Mouse (Mus musculus): Measurements from ENCODE around the gene Pafah2.
"Not testable (repeated sequence)": the region's sequence is repeated elsewhere in the genome, so short reads cannot be mapped to it uniquely, and the experiment has no call there.

Pafah2 gene

DNA sequence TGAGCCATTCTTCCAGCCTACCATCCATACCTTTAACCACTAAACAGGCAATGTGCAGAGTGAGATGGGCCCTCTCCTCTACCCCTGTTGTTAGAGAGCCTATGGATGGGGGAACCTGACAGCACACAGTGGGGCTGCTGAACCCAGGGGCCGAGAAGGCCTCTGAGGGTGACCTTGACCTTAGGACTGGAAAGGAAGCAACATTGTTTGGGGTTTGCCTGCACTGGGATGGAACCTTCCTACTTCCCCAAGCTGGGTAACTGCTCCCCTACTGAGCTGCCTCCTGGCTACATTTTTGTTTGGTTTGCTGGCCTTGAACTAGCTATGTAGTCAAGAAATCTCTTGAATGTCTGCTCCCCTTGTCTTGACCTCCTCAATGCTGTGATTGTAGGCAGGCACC is 21.8 kb upstream of the Pafah2 start:
- no peak for DNase-seq

DNA sequence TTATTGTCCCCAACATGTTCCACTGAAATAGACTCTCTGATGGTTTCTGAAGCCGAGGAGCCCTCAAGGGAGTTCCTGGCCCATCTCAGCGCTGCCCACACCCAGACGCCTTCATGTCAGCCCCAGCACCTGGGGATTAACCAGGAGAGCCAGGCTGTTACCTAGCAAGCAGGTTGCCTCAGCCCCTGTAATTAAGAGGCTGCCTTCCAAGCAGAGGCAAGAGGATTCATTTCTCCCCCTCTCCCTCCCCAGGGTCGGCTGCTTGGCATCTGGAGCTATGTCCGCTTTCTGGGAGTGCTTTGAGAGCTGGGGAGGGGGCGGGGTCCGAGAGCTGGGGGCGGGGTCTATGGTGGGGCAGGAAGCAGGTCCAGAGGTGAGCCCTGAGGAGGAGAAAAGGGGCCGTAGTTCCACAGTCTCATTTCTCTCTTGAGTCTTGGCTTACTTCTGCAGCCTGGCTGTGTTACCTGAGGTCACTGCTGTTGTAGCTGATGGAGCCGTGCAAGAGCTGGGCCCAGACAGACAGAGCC is 18.0 kb upstream of the Pafah2 start:
- no peak for DNase-seq

DNA sequence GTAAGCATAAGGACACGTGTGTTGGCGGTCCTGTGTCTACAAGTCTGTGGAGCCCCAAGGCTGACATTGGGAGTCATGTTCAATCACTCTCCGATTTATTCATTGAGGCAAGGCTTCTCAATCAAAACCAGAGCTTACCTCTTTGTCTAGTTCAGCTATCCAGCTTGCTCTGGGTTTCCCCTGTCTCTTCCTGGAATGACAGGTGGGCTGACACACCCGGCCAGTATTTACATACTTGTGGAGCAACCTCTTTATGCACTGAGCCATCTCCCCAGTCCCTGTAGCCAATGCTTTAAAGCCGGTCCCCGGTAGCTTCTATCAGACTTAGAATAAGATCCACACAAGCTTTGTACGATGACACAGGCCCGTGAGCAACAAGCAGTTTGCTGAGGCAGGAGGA is 16.6 kb upstream of the Pafah2 start:
- DNase-seq, result no peak

DNA sequence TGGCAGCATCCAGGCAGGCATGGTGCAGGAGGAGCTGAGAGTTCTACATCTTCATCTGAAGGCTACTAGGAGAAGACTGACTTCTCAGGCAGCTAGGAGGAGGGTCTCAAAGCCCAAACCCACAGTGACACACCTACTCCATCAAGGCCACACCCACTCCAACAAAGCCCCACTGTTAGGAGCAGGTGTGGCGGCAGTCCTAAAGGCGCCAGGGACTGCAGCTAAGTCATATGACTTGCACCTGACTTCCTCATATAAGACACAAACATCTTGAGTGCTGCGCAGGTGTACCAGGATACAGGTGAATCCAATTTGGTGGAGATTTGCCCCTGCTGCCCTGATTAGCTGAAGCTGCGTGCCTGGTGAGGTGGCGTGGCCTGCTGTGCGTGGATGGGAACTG is 12.4 kb upstream of the Pafah2 start, which contains the start of gene Extl1:
Extl1 (minus strand) TSS at position 101 of the 400 bp plus-strand sequence.
- not testable (repeated sequence) for DNase-seq

DNA sequence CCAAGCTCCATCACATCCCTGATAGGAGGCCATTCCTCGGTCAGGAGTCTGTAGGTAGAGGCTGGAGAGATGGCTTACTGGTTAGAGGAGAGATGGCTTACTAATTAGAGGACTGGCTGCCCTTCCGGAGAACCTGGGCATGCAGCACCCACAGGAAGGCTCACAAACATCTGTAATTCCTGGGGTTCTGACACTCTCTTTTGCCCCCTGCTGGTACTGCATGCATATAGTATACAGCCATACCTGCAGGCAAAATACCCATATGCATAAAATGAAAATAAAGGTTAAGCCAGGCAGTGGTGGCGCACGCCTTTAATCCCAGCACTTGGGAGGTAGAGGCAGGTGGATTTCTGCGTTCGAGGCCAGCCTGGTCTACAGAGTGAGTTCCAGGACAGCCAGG is 8.9 kb upstream of the Pafah2 start:
- DNase-seq, result no peak

DNA sequence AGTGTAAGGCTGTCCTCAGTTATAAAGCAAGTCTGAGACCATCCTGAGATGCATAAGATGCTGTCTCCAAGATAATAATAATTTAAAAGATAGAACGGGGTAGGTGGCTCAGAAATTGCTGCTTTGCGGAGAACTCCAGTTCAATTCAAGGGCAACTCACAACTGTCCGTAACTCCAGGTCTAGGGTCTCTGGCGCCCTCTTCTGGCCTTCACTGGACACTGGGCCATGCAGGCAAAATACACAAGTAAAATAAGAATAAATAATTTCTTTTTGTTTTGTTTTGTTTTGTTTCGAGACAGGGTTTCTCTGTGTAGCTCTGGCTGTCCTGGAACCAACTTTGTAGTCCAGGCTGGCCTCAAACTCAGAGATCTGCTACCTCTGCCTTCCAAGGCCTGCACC is 7.7 kb upstream of the Pafah2 start:
- DNase-seq, result peak; percentile 77

DNA sequence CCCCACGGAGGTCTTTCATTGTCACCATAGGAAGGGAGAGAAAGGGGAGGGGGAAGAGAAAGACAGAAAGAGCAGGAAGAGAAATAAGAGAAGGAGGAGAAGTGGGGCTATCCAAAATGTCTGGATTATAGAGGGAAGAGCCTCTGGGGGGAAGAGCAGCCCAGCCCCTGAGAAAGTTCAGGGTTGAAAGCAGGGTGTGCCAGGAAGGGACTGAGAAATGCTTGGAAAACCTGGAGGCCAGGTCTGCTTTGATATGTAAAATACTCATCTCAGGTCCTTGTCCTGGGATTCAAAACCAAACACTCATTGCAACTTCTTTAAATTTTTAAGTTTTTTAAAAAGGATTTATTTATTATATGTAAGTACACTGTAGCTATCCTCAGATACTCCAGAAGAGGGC is 4.5 kb upstream of the Pafah2 start:
- DNase-seq, result no peak

DNA sequence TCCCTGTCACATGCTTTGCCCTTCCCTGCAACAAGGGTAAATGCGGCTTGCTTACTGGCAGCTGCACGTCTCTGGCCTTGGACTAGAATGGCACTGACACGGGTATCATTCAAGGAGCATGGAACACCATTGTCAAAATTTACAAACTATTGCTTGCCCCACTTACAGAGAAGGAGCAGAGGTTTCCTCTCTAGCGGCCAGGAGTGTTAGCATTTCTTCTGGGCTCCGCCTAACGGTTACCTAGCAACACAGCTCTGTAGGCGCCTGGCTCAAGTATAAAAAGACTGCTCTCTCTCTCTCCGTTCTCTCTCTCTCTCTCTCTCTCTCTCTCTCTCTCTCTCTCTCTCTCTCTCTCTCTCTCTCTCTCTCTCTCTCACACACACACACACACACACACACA is 3.5 kb upstream of the Pafah2 start:
- DNase-seq, result no peak

DNA sequence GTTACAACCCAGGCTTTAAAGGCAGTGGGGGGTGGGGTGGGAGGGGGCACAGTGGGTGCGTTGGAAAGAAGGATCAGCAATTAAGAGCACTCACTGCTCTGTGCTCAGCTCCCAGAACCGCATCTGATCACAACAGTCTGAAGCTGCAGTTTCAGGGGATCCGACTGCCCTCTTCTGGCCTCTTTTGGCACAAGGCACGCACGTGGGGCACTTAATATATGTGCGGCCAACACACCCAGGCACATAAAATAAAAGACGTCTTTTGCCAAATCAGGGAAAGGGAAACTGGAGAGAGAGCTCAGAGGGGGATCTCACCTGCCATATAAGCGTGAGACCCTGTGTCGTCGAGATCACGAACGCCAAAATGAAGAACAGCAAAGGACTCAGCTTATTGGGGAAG is 3.1 kb upstream of the Pafah2 start:
- no peak for DNase-seq

DNA sequence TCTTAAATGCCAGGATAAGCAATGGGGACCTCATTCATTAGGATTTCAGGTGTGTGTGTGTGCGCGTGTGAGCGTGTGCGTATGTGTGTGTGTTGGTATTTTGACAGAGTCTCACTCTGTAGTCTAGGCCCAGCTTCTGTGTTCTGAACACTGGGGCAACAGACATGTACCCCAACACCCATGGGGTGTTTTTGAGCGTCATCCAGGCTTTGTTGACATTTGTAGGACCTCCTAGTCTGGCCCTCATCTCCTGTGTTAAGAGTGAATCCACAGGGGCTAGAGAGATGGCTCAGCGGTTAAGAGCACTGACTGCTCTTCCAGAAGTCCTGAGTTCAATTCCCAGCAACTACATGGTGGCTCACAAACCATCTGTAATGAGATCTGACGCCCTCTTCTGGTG is 978 bp upstream of the Pafah2 start:
- DNase-seq, result peak; percentile 63

DNA sequence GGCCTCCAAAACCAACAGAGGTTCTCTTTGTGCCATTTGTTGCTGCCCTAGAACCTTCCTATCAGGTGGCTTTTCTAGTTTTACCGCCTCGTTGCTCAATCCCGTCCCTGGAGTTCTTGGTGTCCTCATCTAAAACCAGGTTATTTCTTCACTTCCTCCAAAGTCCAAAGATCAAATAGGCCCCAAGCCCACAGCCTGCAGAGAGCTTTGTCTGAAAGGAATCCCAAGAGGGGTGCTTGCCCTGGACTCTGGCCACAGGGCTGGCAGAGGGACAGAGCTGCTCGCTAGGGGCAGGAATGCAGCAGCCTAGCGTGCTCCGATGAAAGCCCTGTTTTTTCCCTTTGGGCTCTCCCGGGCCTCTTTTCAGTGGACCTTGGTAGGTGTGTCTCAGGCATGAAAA is 1.0 kb downstream of the Pafah2 start:
- peak; percentile 73 for DNase-seq

DNA sequence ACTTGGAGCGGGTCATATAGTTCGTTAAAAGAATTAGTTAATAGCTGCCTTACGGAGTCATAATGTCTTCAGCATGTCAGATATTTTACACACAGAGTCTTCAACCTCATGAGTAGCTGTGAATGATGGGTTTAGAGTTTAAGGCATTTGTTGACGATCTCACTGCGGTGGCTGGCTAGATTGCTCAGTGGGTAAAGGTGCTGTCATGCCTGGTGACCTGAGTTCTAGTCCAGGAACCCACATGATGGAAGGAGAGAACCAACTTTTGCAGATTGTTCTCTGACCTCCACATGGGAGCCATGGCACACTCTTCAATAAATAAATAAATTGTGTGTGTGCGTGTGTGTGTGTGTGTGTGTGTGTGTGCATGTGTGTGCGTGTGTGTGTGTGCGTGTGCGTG is 1.6 kb downstream of the Pafah2 start:
- no peak for DNase-seq

DNA sequence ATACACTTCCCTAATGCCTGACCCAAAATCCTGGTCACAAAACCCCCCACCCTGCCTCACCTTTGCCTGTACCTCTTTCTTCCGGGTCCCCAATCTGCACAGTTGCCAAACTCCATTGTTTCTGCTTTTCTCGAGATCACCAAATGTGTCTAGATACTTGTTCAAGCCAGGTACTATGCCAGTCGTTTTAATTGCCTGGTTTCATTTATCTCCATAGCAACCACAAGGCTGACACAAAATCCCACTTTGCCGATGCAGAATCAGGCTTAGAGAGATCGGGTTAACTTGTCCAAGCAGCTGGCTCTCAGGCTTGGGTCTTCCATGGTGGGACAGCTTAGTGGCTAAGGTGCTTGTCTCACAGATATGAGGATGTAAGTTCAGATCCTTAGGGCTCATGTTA is 4.1 kb downstream of the Pafah2 start:
- no peak for DNase-seq

DNA sequence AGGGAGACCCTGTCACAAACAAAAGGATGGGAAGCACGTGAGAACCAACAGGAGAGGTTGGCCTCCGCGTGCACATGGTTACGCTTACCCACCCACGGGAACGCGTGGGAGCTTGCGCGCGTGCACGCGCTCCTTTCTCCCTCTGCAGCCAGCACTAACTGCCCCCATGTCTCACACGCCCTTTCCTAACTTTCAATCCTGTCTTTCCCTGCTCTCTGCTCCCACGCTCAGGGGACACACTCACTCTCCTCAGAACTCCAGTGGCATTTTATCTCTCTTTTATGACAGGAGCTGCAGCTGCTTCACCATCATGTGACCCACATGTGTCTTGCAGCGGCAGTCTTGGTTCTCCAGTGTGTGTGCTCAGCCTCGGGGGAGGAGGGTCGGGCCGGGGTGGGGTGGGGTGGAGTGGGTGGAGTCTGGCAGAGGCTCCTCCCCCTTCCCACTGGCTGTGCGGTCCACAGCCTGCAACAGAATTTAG is 5.1 kb downstream of the Pafah2 start:
- DNase-seq, result no peak

DNA sequence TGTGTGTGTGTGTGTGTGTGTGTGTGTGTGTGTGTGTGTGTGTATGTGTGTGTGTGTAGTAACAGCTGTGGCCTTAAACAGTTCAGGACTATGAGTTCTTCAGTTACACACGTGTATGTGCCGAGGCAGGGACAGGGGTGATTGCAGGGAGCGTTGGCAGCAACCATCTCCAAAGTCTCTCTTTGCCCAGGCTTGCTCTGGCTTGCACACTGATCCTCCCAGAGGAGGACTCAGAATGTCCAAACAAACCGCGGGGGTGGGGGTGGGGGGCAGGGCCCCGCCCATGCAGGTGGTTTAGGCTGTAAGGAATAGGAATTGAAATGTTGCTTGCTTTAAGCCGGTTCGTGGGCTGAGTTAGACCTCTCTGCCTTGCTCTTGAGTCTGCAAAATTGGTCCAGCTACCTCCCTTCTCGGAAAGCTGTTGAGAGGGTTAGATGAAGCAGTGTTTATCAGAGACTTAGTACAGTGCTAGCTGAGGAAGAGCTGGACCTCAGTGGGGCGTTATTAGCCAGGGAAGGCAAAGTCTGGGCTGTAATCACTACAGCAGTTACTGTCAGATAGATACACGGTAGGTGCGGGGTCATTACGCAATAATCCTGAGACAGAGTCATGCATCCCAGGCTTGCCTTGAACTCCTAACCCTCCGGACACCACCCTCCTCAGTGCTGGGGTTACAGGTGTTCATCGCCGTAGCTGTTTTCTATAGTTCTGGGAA is 5.9 kb downstream of the Pafah2 start:
- DNase-seq, result no peak

DNA sequence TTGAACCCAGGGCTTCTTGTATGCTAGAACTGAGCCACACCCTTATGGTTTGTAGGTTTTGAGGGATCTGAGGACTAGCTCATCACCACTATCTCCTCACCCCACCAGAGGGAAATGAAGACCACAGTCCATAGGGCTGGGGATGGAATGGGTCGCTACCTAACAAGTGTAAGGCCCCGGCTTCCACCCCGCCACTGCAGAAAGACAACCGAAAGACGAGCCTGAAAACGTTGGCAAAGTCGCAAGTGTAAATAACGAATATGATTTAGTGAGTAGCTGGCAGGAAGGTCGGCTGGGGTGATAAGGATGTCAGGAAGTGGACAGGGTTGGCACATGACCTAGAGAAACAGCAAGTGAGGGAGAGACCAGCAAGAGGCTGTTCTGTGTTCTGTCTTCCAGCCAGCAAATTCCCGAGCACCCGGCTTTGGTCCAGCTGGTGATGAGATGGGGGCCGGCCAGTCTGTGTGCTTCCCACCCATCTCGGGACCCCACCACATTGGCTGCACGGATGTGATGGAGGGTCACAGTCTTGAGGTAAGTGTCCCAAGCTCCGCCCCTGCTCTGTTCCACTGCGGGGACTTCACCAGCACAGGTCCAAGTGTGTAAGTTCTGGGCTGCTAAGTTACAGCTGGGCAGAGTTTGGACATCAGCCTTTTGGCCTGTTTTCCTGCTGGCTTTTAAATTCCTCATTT is 6.6 kb downstream of the Pafah2 start:
- DNase-seq, result no peak

DNA sequence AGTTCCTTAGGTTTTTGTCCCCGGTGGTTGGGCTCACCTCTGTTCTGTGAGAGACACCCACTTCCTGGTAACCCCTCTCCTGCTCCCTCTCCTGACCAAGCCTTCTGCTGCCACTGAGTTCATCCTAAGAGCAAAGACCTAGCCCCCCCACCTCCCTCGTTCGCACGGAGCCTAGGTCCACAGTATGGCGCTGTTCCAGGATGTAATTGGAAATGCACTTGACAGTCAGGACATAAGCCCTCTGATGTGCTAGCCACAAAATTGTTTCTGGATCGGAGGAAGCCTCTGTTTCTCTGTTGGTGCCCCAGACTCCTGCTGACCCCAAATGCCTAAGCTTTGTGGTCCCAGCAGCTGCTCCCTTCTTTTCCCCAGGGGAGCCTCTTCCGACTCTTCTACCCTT is 7.6 kb downstream of the Pafah2 start:
- DNase-seq, result no peak

DNA sequence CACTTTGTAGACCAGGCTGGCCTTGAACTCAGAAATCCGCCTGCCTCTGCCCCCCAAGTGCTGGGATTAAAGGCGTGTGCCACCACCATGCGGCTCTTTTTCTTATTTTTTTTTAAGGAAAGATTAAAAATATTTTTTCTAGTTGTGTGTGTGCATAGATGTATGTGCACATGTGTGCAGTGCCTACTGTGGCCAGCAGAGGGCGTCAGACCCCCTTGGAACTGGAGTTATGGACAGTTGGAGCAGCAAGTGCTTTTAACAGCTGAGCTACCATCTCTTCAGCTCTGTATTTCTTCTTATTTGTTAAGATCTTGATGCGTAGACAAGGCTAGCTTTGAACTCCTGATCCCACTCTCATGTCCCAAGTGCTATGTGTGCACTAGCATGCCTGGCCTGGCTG is 13.2 kb downstream of the Pafah2 start:
- DNase-seq, result no peak

DNA sequence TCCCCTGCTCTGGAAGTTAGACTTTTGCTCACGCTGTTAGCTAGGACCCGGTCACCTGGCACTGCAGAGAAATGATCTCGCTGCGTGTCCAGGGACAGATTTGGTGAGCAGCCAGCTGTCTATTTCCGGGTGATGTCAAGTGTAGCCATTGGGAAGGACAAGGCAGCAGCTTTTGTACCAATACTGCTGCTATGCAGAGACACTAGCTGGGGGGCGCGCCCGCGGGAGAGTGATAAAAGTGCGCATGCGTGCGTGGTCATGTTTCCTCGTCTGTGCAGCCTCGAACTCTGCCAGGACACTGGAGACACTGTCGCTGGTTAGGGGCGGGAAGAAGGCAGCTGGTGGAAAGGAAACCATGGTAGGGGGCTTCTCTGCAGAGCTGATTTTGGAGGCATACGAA is 20.1 kb downstream of the Pafah2 start:
- peak; percentile 71 for DNase-seq

DNA sequence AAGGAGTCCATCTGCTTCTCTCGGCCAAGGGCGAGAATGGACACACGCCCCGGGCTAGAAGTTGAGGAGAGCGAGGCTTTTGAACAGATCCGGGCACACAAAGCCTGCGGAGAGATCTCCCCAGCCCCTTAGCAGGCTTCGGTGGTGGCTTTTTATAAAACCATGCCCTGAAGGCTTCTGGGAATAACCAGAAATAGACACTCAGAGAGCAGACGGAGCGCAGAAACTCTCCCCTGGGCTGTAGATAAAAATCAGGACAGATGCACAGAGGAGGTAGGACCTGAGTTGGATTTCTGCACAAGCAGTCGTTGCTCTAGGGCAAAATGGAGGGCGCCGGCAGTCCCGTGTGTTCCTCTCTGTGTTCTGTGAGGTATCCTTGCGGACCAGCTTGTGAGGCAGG is 20.5 kb downstream of the Pafah2 start:
- DNase-seq, result no peak

DNA sequence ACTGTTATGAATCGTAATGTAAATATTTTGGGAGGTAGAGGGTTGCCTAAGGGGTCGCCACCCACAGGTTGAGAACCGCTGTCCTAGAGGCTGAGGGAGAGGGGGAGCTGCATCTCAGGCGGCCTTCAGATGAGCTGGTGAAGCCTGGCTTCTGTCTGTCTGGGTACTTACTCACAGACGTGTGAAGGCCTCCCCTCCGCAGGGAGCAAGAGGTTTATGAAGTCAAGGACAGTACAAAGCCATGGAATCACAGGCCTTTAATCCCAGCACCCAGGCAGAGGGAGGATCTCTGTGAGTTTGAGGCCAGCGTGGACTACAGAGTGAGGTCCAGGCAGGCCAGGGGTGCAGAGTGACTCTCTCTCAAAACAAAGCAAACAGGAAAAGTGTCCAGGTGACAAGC is 21.0 kb downstream of the Pafah2 start:
- no peak for DNase-seq

DNA sequence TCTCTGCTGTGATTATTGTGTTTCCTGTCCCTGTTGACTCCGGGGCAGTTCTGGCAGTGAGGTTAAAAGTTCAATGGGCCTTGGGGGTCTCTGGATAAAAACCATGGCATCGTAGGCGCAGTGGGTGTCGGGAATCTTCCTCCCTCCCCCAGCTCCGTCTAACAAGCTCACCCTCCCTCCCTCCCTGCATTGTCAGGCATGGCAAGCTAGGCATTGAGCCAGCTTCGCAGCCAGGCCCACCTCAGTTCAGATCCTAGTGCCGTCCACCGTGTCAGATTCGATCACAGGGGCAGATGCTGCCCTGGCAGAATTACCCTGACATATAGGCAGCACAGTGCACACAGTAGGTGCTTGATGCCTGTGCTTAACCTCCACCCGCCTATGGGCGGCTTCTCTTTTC is 25.9 kb downstream of the Pafah2 start:
- no peak for DNase-seq

DNA sequence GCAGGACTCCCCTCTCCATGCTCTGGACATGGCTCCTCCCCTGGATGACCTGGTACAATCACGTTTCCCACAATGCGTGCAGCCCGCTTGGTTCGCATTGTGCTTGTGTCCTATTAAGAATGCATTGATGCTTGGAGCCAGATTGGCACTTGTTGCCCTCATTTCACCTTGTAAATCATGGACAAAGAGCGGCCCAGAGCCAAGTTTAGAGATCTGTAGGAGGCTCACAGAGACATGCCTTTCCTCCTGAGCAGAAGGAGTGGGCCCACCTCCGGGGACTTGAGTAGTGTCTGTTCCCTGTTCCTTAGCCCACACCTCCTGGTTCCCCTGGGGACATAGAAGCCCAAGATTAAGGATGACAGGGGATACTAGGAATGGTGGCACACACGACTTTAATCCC is 27.8 kb downstream of the Pafah2 start:
- DNase-seq, result no peak

DNA sequence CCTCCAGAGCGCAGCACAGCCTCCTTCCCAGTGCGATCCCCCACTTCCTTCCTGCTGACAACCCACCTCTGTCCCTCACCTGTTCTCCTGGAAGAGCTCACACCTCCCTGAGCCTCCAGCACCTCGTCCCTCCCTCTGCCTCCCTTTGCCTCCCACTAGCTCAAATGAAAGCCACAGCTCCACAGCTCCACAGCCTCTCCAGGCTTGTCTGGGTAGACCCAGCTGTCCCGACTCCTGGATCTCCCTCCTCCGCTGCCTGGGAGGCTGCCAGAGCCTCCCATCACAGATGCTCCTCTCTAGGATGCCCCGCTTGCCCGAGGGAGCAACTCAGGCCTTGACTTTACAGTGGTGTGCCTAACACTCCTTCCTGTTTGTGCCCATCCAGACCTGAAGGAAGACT is 29.0 kb downstream of the Pafah2 start:
- DNase-seq, result no peak
